Mouse (Mus musculus): Measurements from ENCODE around the gene Slfnl1.

GRCm38 (mm10) chr4:120544896-120545295 lies 12.9 kb downstream of the Slfnl1 start:
- no peak for TF ChIP-seq CTCF (IDR thresholded peaks at IDR 0.05; ENCODE audit: low read depth, low read length)
- no peak for TF ChIP-seq POLR2A (IDR thresholded peaks at IDR 0.05; ENCODE audit: insufficient read depth, low read length)

Measured in ES-Bruce4 (cell line).